Mouse (Mus musculus): ENCODE data around the gene 1700092M07Rik. TPM values are rescaled to one million over a fixed set of nuclear protein-coding genes. Genes with fewer than 3 reads are reported as not detected.
A peak's percentile ranks its signal among the peaks of the same experiment; 100 is the strongest.

Gene 1700092M07Rik
- 1 to 10 TPM; 1.3 to 3.1 TPM for total RNA-seq (2021)
- long read RNA-seq, experiment 1 = 0 reads
- long read RNA-seq, experiment 2 = 0 reads

GRCm38 (mm10) chr19:8740603-8741002 lies at the start of gene 1700092M07Rik:
TSS of gene 1700092M07Rik (plus strand) at chr19:8740718.
- DNase-seq = peak; percentile 19

- DNase-seq = no peak
Measured at GRCm38 (mm10) chr19:8691871-8692539, 48.5 kb upstream of the 1700092M07Rik start.

DNA sequence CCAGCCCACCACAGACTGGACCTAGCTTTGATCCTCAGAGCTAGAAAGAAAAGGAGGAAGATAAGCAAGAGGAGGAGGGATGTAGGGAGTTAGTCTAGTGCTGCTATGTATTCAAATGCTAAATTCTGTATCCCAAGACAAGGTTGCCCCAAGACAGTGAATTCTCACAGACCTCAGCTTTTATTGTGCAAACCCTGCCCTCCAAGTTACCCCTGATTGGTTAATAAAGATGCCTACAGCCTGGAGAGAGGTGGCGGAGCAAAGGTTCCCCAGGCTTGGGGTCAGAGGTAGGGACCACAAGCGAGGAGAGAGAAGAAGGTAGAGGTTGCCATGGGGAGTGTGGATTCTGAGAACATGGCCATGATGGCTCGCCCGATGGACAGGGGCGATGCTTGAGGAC lies 47.8 kb upstream of the 1700092M07Rik start:
- DNase-seq = no peak

GRCm38 (mm10) chr19:8695330-8695729 lies 45.2 kb upstream of the 1700092M07Rik start:
- peak; percentile 54 for DNase-seq

GRCm38 (mm10) chr19:8699652-8700051 lies 40.9 kb upstream of the 1700092M07Rik start:
- DNase-seq = no peak

DNA sequence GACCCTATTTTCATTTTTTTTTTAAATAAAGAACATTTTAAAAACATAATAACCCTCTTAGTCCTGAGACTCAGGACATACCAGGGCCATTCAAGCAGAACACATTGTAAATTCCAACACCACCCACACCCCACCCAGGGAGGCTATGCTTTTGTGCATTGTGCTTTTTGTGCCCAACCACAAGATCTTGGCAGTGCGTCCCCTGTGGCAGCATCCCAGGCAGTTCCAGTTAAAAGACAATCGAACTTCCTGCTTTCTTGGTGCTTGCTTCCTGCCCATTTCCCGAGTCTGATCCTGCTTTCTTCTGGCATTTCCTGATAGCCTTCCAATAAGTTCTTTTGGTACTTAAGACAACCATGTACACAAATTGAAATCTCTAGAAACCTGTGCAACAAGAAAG lies 38.1 kb upstream of the 1700092M07Rik start:
- no peak for DNase-seq

GRCm38 (mm10) chr19:8703571-8703970 lies 36.9 kb upstream of the 1700092M07Rik start:
- DNase-seq = no peak

DNA sequence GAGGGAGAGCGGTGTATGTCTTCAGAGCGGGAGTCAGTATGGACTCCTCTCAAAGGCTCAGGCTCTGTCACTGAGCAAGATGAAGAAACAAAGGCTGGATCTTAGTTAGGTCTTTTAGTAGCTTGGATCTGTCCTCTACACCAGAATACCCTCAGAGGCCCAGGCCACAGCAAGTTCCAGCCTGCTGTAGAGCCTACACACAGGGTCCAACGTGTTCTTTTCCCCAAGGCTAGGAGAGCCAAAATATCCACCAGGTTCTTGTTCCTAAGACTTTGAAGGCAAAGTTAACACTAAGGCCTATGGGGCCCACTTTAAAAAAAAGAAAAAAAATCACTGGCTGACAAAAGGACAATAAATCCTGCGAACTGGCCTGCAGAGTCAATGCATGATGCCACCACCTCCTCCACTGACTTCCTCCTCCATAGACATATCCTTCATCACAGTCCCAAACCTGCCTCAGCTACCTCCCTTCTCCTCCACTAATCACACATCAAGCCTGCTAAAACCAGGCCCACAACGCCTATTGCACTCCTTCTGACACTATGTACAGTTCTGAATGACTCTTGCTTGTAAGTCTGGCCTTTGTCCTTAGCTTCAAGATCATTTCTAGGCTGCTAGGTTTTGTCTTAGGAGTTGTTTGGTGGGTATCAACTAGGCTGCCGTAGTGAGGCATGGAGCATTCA lies 35.4 kb upstream of the 1700092M07Rik start:
- DNase-seq = no peak

- DNase-seq = no peak
Measured at GRCm38 (mm10) chr19:8706132-8706667, 34.3 kb upstream of the 1700092M07Rik start.

DNA sequence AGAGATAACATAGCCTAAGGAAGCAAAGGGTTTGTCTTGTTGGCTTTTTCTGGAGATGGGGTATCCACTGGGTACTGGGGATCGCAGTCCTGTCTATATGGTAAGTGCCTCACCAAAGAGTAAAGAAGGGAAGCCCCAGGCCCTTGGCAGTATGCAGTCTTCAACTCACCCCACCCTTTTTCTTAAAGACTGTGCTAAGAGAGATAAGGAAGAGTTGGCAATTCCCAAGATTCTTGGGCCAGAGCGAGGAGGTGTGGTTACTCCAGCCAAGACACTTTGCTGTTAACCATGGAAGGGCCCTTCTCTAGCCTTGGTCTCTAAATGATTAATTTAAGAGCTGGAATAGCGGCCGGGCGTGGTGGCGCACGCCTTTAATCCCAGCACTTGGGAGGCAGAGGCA lies 33.6 kb upstream of the 1700092M07Rik start:
- DNase-seq = no peak

GRCm38 (mm10) chr19:8708954-8709353 lies 31.6 kb upstream of the 1700092M07Rik start:
- no peak for DNase-seq

- peak; percentile 19 for DNase-seq
Measured at GRCm38 (mm10) chr19:8710057-8710456, 30.5 kb upstream of the 1700092M07Rik start.

DNA sequence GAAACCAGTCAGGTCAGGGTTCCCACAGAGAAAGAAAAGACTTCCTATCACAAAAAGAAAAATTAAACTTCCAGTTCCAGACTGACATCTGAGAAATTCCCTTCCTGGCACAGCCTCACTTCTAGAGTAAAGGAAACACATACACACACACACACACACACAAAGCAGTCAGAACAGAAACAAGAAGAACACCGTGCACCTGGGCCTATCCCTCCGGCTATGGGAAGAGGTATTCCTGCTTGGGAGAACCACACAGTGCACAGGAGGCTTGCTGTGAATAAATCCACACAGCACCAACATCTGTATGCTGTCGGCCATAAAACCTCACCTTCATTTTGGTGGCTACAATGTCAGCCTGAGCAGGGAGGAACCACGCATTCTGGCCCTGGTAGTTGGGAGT lies 29.0 kb upstream of the 1700092M07Rik start:
- DNase-seq = no peak

DNA sequence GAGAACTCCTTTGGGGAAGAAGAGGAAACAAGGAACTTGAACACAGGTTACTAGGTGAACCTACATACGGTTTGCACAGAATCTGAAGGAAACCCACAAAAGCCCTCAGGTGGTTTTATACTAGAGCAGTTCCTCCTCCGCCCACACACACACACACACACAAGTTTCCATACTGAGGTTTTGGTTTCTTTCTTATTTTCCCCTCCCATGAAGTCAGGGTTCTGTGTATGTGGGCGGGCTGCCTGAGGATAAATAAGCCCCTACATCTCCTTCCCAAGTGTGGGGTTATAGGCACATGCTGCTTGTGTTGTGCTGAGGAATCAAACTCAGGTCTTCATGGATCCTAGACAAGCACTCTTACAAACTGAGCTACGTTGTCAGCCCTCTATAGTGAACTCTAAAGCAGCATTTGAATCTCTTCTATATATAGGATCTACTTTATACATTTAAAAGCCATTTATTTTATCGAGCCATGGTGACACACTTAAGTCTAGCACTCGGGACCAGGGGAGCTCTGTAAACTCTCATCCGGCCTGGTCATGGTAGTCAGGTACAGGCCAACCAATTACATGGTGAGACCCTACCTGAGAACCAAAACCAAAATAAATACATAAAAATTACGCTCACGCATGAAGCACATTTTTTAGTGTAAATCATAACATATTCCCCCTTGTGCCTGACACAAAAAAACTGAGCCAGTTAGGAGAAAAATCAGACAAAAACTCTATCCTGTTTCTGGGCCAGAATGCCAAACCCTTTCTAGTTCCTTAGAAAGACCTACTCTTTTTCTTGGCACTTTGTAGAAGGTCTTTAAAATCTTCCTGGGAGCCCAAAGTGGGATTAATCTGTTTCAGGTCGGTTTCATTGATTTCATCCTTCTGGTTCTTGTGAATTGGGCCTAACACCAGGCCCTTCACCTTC lies 28.3 kb upstream of the 1700092M07Rik start:
- DNase-seq = no peak

DNA sequence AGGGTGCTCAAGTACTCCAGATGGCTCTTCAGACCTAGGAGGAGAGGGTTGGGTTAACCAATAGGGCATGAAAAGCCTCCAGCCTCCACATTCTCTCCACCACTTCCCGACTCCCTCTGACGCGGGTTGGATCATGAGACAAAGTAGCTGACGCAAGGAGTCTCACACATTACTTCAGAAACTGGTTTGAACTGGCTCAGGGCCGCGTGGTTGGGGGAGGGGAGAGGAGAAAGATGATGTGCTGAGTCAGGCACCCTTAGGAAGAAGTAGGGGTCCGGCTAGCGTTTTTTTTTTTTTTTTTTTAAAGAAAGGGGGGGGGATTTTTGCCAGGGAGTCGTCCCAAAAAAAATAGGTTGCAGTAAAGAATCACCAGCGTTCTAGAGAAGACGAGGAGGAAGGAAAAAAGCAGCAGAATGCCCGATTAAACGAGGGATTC lies 27.6 kb upstream of the 1700092M07Rik start:
- DNase-seq = peak; percentile 85

- peak; percentile 95 for DNase-seq
Measured at GRCm38 (mm10) chr19:8713306-8713996, 27.1 kb upstream of the 1700092M07Rik start.

DNA sequence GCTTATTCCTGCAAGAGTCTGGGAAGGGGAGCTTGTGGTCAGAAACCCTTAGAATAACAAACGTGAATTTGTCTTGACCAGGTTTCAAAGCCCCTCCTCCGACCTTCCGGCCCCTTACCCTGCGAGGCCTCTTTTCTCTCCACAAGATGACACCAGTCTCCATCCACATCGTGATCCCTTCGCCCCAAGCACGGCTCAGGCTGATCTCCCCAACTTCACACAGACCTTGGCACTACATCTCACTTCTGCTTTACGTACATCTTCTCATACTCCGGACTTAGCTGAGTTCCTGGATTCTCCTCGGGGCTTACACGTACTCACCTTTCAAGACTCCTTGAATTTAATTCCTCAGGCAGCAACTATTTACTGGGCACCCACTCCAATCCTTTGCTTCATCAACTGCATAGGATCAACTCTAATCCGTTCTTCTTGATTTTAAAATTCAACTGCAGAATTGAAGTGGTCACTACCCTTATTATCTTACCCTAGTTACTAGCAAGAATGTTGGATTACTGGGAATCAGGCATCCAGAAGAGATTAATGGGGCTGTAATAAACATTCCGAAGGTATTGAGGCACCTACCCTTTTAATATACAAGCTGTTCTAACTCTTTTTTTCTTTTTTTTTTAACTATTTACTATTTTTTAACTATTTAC lies 26.4 kb upstream of the 1700092M07Rik start:
- no peak for DNase-seq

GRCm38 (mm10) chr19:8714653-8715481 lies 25.7 kb upstream of the 1700092M07Rik start:
- peak; percentile 29 for DNase-seq

- no peak for DNase-seq
Measured at GRCm38 (mm10) chr19:8715868-8716766, 24.4 kb upstream of the 1700092M07Rik start.

Data from adrenal gland, postnatal 10 days (tissue).